Mouse (Mus musculus): ENCODE results near the gene Cd151.
"Not testable (repeated sequence)": the region's sequence is repeated elsewhere in the genome, so short reads cannot be mapped to it uniquely, and the experiment has no call there.

Cd151 gene

GRCm38 (mm10) chr7:141436523-141436892, 30.7 kb upstream of the Cd151 start:
- no peak for DNase-seq

GRCm38 (mm10) chr7:141437178-141438120, 29.7 kb upstream of the Cd151 start, which contains the start of gene Slc25a22:
Gene Slc25a22 (minus strand): TSS chr7:141437892.
- DNase-seq: peak; percentile 83

- DNase-seq: peak; percentile 86
Measured at GRCm38 (mm10) chr7:141438201-141438968, 28.8 kb upstream of the Cd151 start.

- peak; percentile 44 for DNase-seq
Measured at GRCm38 (mm10) chr7:141439140-141439679, 28.0 kb upstream of the Cd151 start.

GRCm38 (mm10) chr7:141439811-141440210, 27.4 kb upstream of the Cd151 start:
- DNase-seq: peak; percentile 41

GRCm38 (mm10) chr7:141440613-141441012, 26.6 kb upstream of the Cd151 start:
- peak; percentile 67 for DNase-seq

- peak; percentile 39 for DNase-seq
Measured at GRCm38 (mm10) chr7:141441460-141441859, 25.7 kb upstream of the Cd151 start.

GRCm38 (mm10) chr7:141442199-141442598, 25.0 kb upstream of the Cd151 start:
- DNase-seq: peak; percentile 26

GRCm38 (mm10) chr7:141443081-141443821, 23.9 kb upstream of the Cd151 start:
- DNase-seq: peak; percentile 39

GRCm38 (mm10) chr7:141443828-141444237, 23.4 kb upstream of the Cd151 start, which contains the start of gene Pidd1:
Gene Pidd1 (minus strand): TSS chr7:141444025.
- DNase-seq: peak; percentile 20

GRCm38 (mm10) chr7:141446374-141446773, 20.8 kb upstream of the Cd151 start:
- not testable (repeated sequence) for DNase-seq

- peak; percentile 91 for DNase-seq
Measured at GRCm38 (mm10) chr7:141447110-141447991, 19.8 kb upstream of the Cd151 start, which contains the start of gene Rplp2. Gene Rplp2 (plus strand): TSS chr7:141447370.

GRCm38 (mm10) chr7:141451928-141452327, 15.3 kb upstream of the Cd151 start:
- no peak for DNase-seq

- no peak for DNase-seq
Measured at GRCm38 (mm10) chr7:141453636-141454035, 13.6 kb upstream of the Cd151 start.

- peak; percentile 88 for DNase-seq
Measured at GRCm38 (mm10) chr7:141454967-141455551, 12.1 kb upstream of the Cd151 start, which contains the start of gene Pnpla2. Gene Pnpla2 (plus strand): TSS chr7:141455198.

- DNase-seq: peak; percentile 66
Measured at GRCm38 (mm10) chr7:141455610-141456314, 11.4 kb upstream of the Cd151 start.

GRCm38 (mm10) chr7:141456739-141457138, 10.5 kb upstream of the Cd151 start:
- no peak for DNase-seq

- no peak for DNase-seq
Measured at GRCm38 (mm10) chr7:141457236-141457635, 10.0 kb upstream of the Cd151 start.

- DNase-seq: peak; percentile 62
Measured at GRCm38 (mm10) chr7:141457986-141458660, 9.1 kb upstream of the Cd151 start.

GRCm38 (mm10) chr7:141458661-141459060, 8.5 kb upstream of the Cd151 start:
- DNase-seq: peak; percentile 51
